Mouse (Mus musculus) c-Kit-positive CD71-positive TER-119-negative erythroid progenitor cells, embryonic 14.5 days (primary cell): ENCODE results near the gene Slc35f2.
A peak's percentile ranks its signal among the peaks of the same experiment; 100 is the strongest.

Experiments used
- DNase-seq: peaks from one replicate; pipeline ENCODE4 v3.0.0-alpha.2; 2013; ENCODE audit warnings: low read depth

Gene Slc35f2

DNA sequence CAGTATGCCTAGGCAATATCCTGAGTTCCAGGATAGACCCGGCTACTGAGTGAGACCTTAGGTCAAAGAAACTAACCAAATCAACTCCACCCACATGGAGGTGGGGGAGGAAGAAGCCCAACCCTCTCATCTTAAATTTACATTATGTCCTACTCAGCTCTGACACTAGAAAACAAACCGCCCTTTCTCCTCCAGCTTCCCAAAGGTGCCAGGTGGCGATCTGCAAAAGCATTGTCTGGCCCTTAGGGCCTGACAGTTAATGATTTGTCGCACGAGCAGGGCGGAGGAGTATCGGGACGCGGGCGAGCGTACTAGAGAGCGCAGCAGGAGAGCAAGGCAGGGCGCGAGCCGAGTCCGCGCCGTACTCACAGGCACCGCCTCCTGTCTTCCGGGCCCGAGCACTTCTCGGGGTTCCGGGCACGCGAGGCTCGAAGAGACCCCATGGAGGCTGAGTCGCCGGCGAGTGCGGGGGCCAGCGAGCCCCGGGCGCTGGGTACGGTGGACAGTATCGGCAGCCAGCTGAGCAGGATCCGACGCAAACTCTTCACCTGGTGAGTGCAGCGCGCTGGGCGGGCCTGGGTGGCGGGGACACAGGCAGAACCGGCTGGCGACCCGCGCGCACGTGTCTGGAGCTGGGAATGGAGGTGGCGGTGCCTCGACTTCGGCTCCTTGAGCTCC is at the start of gene Slc35f2:
Slc35f2 (plus strand) TSS at position 195 of the 678 bp plus-strand sequence.
- DNase-seq, result no peak

DNA sequence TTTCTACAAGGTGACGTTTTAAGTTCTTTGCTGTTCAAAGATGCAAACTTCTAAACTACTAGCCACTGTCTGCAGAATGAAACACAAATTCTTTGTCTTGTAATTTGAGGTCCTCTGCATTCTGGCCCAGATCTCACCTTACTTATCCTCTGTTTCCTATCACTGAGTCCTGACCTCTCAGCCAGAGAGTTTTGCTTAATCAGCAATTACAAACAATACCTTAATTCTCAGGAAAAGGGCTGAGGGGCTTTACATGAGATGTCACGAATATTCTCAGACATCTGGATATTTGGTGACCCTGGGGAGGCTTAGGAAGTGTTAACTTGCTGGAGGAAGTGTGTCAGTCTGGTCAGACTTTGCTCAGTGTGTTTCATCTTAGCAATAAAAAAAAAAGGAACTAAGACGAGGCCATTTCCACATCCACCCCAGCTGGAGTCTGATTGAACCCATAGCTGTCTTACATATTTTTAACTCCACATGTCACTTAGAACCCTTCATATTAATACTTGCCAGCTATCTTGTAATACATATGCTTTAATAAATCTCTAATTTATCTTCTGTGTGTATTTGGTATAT is 30.4 kb upstream of the Slc35f2 start:
- DNase-seq, result no peak

- DNase-seq, result no peak
Observed at GRCm38 (mm10) chr9:53750411-53750810, 20.9 kb upstream of the Slc35f2 start.

- DNase-seq, result no peak
Observed at GRCm38 (mm10) chr9:53750899-53751298, 20.4 kb upstream of the Slc35f2 start.

DNA sequence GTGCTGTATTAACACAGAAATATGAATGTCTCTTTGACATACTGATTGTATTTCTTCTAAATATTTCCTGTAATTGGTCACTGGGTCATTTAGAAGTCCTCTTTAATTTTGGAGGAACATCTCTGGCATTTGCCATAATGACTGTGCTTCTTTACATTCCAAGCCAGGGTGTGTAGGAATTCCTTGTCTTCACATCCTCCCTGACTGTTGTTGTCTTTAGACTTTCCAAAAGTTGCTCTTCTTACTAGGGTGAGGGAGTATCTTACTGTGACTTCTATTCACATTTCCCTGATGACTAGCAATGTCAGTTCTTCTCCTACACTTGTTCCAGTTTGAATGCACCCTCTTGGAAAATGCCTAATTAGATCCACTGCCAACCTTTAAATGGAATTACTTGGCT is 16.5 kb upstream of the Slc35f2 start:
- DNase-seq, result no peak

DNA sequence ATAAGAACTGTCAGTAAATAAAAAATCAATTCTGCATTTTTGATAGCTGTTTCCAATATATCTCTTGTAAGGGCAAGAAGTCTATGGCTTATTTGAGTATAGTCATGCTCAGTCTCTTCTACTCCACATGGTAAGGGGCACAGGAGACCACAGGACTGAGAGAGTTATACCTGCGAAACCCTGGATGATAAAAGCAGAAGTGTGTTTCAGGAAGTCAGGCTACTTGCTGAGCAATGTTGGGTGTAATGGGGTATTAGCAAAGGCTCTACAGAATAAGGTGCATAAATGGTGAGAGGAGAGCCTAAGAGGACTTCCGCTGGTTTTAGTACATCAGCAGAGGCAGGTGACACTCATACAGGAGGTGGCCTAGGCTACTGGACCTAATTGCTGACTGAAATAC is 13.2 kb upstream of the Slc35f2 start:
- no peak for DNase-seq

GRCm38 (mm10) chr9:53764697-53765096 is 6.6 kb upstream of the Slc35f2 start:
- no peak for DNase-seq

GRCm38 (mm10) chr9:53768486-53768885 is 2.9 kb upstream of the Slc35f2 start:
- DNase-seq, result no peak

DNA sequence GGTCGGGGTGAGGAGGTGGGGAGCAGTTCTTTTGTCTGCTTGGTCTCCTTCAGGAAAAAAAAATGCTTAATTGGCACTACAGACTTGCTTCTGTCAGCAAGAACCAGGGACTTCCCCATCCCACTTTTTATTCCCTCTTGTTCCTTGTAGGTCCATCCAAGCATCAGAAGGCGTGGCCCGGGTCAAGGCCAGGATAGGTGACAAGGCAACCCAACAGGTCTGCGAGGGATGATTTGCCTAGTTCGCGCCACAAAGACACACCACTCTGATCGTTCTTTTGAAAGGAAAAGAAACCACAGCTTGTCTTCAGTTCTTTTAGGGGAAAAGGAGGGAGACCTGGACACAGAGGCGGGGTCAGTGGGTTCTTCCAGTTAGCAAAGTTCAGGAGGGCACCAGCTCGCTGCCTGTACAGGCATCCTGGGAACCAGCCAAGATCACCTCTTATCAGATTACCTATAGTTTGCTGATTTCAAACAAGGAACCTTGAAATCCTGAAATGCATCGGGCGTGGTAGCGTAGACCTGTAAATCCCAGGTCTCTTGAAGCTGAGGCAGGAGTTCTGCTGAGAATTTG is 481 bp upstream of the Slc35f2 start:
- DNase-seq, result no peak

GRCm38 (mm10) chr9:53772121-53772561 is 803 bp downstream of the Slc35f2 start:
- DNase-seq, result no peak

GRCm38 (mm10) chr9:53775511-53775910 is 4.2 kb downstream of the Slc35f2 start:
- DNase-seq, result no peak

- no peak for DNase-seq
Observed at GRCm38 (mm10) chr9:53786561-53787407, 15.4 kb downstream of the Slc35f2 start.

GRCm38 (mm10) chr9:53793830-53794330 is 22.5 kb downstream of the Slc35f2 start:
- DNase-seq, result no peak

GRCm38 (mm10) chr9:53794490-53794889 is 23.2 kb downstream of the Slc35f2 start:
- no peak for DNase-seq

GRCm38 (mm10) chr9:53795351-53795750 is 24.0 kb downstream of the Slc35f2 start:
- no peak for DNase-seq

- no peak for DNase-seq
Observed at GRCm38 (mm10) chr9:53796386-53796785, 25.0 kb downstream of the Slc35f2 start.

GRCm38 (mm10) chr9:53797141-53797540 is 25.8 kb downstream of the Slc35f2 start:
- no peak for DNase-seq

DNA sequence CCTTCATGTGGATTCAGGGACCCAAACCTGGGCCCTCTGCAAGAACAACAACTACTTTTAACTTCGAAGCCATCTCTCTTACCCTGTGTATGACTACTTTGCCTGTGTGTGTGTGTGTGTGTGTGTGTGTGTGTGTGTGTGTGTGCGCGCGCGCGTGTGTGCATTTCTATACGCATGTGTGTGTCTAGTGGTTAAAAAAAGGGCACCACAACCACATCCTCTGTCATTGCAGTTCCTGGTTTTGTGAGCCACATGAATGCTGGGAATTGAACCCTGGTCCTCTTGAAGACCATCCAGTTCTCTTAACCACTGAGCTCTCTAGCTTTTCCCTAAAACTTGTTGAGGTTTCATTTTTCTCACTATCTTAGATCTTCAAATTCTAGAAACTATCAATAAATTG is 31.6 kb downstream of the Slc35f2 start:
- no peak for DNase-seq

DNA sequence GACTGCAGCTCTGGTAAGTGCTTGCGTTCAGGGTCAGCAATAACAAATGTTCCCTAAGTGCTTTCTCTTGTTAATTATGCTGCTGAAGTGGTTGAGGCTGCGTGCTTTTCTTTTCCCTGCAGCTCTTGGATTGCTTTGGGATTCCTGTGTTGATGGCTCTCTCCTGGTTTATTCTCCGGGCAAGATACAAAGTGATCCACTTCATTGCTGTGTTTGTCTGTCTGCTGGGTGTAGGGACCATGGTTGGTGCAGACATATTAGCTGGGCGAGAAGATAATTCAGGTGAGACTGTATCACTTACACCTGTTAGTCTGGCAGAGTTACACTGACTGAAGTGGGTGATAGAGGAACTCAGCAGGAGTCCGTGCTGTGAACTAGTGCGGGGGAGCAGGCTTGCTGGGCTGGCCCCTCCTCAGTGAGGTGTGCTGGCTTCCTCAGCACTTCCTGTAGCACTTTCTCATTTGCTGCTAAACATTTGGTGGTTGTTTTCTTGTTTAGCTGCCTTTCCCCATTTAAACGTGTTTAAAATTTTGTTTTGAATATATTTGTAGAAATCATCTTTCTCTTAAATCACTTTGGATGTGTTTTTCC is 35.3 kb downstream of the Slc35f2 start:
- no peak for DNase-seq

GRCm38 (mm10) chr9:53813418-53813817 is 42.1 kb downstream of the Slc35f2 start:
- no peak for DNase-seq

- DNase-seq, result peak; percentile 23
Observed at GRCm38 (mm10) chr9:53818760-53819159, 47.4 kb downstream of the Slc35f2 start.

DNA sequence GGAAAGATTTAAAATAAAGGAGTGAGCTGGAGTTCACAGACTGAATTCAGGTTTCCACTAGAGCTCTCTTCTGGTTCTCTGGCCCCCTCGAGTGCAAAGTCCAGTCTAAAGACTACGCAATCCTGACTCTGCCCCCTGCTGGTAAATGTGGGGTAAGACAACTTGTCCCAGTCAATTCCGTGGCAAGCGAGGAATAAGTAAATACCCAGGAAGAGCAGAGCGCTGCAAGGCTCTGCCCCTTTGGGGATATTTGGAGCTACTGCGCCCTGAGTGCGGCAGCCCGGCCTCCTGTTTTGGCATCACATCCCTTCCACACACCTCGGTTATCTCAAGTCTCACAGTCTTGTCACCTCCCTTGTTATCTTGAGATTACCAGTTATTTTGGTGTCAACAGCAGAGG is 54.0 kb downstream of the Slc35f2 start:
- DNase-seq, result peak; percentile 7
